Mouse (Mus musculus): ENCODE measurements around the gene Aqp3. TPM values are rescaled to one million over a fixed set of nuclear protein-coding genes. Genes with fewer than 3 reads are reported as not detected.

Aqp3 gene
- polyA plus RNA-seq, 1 experiment from 2014 or later, result 20.0 TPM

DNA sequence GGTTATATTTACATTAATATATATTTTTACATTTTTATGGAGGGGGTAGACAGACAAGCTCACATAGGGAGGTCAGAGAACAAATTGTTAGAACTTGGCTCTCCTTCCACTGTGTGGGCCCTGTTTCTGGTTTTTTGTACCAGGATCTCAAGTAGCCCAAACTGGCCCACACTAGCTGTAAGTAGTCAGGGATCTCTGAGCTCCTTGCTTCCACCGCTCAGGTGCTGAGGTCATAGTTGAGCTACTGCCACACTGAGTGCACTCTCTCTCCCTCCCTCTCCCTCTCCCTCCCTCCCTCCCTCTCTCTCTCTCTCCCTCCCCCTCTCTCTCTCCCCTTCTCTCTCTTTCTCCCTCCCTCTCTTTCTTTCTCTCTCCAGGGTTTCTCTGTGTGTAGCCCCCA is 41.7 kb downstream of the Aqp3 start:
- Histone ChIP-seq H3K9me3 (no peaks in the 10 kb centered on the region), H3K27me3 (no peaks in the 10 kb centered on the region), H3K27ac (no peak overlapping the region), H3K36me3 (no peaks in the 10 kb centered on the region), H3K9ac (no peak overlapping the region), H3K4me3 (no peak overlapping the region), H3K4me2 (no peak overlapping the region), H3K4me1 (peaks cover 10% of the 10 kb centered on the region)
- ATAC-seq (ENCODE audit: insufficient number of reproducible peaks, insufficient read depth, low FRiP score, low TSS enrichment, low read depth), result no peak
- 50% methylated on average over 1 of the region's 1 CpGs for WGBS

DNA sequence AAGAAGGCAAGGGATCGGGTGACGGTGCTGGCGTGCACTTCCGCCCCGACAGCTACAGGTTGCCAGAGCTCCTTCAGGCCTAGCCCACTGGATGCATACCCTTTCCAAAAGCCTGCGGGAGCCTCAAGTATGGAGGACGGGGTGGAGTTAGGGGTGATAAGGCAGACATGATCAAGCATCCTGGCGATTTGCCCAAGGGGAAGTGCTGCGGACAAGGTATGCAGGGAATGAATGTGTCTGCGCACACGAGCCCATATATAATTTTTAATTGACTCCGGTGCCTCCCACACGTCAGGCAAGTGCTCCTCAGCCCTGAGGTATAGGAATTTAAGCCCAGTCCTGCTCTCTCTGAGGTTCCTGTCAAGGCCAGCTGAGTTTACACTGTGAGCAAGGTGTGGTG is 42.9 kb downstream of the Aqp3 start:
- Histone ChIP-seq H3K4me3 (no peak overlapping the region), H3K27me3 (no peaks in the 10 kb centered on the region), H3K27ac (no peak overlapping the region), H3K9me3 (no peaks in the 10 kb centered on the region), H3K4me1 (peaks cover 10% of the 10 kb centered on the region), H3K4me2 (no peak overlapping the region), H3K36me3 (no peaks in the 10 kb centered on the region), H3K9ac (no peak overlapping the region)
- 53% methylated on average over 13 of the region's 13 CpGs for WGBS
- peak; percentile 44 for ATAC-seq (ENCODE audit: insufficient number of reproducible peaks, insufficient read depth, low FRiP score, low TSS enrichment, low read depth)

- ATAC-seq (ENCODE audit: insufficient number of reproducible peaks, insufficient read depth, low FRiP score, low TSS enrichment, low read depth), result no peak
- Histone ChIP-seq H3K9ac (no peak overlapping the region), H3K27ac (no peak overlapping the region), H3K27me3 (no peaks in the 10 kb centered on the region), H3K4me1 (peaks cover 21% of the 10 kb centered on the region), H3K36me3 (no peaks in the 10 kb centered on the region), H3K9me3 (no peaks in the 10 kb centered on the region), H3K4me3 (no peak overlapping the region), H3K4me2 (no peak overlapping the region)
- WGBS, result 72% methylated on average over 7 of the region's 7 CpGs
Measured at GRCm38 (mm10) chr4:41051781-41052180, 46.2 kb downstream of the Aqp3 start.

DNA sequence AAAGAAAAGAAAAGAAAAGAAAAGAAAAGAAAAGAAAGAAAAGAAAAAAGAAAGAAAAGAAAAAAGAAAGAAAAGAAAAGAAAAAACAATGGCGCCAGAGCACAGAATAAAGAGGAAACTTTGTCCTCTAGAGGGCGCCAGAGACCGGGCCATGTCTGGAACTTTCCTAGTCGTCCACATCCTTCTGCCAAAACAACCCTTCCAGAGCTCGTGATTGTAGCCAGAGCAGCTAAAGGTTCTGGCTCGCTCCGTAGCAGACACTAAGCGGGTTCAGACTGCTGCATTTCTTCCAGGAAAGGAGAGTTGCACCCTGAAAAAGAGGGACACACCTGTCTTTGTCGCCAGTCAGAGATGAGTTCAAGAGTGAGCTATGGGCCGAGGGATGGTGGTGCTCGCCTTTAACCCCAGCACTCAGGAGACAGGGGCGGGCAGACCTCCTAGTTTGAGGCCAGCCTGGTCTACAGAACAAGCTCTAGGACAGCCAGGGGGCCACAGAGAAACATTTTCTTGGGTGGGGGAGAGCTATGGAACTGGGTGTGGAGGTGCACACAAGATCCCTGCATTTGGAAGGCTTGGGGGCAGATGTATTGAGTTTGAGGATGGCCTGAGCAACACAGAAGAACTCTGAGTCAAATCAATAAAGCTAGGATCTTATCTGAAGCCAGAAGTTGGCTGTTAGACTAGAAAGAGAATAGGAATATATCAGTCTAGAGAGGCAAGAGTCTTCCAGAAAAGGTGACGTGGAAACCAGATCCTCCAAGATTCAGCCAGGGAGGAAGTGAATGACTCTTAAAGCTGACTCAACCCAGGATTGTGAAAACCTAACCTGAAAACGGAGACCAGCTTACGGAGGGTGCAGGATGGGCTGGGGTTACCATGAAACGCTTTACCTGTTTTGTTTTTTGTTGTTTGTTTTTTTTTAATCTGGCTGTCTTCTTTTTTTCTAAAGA is 47.0 kb downstream of the Aqp3 start:
- peaks cover 19% of the 10 kb centered on the region for H3K4me1 ChIP-seq
- H3K9me3 ChIP-seq, result no peaks in the 10 kb centered on the region
- peak overlapping the region; percentile 58; the same call in 1 of the 2 replicates for H3K9ac ChIP-seq
- no peak for ATAC-seq (ENCODE audit: insufficient number of reproducible peaks, insufficient read depth, low FRiP score, low TSS enrichment, low read depth)
- H3K36me3 ChIP-seq, result no peaks in the 10 kb centered on the region
- peak overlapping the region; percentile 19; the same call in 1 of the 2 replicates for H3K4me3 ChIP-seq
- peak overlapping the region; percentile 39; the same call in 1 of the 2 replicates for H3K27ac ChIP-seq
- H3K27me3 ChIP-seq, result no peaks in the 10 kb centered on the region
- 32% methylated on average over 16 of the region's 16 CpGs for WGBS
- peak overlapping the region; percentile 47 for H3K4me2 ChIP-seq

GRCm38 (mm10) chr4:41048926-41049325 is 49.1 kb downstream of the Aqp3 start:
- H3K27ac ChIP-seq, result no peak overlapping the region
- WGBS, result 69% methylated on average over 2 of the region's 2 CpGs
- no peak overlapping the region for H3K4me3 ChIP-seq
- no peak for ATAC-seq (ENCODE audit: insufficient number of reproducible peaks, insufficient read depth, low FRiP score, low TSS enrichment, low read depth)
- no peaks in the 10 kb centered on the region for H3K27me3 ChIP-seq
- no peaks in the 10 kb centered on the region for H3K9me3 ChIP-seq
- H3K36me3 ChIP-seq, result no peaks in the 10 kb centered on the region
- no peak overlapping the region for H3K9ac ChIP-seq
- no peak overlapping the region for H3K4me2 ChIP-seq
- peaks cover 12% of the 10 kb centered on the region for H3K4me1 ChIP-seq

DNA sequence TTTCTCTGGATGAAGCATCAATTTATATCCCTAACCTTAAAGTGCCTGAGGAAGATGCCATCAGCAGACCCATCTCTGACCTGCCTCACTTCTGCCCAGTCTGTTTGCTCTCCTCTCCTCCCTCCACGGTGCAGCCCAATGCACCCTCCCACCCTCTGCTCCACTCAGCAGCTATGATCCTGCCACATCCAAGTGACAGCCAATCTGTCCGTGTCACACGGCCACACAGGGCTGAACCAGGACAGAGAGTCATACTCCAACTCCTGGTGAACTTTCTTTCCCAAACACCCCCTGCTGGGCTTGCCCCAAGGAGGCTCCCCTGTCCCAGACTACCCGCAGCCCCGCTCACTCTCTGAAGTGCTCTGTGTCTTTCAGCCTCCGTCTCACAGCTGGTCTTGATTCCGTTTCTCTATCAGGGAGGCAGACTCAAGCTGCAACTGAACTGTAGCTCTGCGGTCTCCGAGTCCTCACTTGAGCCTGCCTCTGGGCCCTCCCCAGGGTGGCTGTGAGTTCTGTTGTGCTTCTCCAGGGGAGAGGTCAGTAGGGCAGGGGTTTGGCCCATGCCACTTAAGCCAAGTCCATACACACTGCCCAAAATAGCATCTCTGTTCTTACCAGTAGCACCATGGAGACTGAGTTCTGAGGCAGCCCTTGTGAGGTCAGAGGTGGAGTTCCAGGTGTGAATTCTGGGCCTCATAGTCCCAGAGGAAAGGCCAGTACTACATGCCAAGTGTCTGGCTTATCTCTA is 50.3 kb downstream of the Aqp3 start, which contains the start of gene Aqp7:
Aqp7 (minus strand) TSS at position 616 of the 748 bp plus-strand sequence.
- 0 out of 2 replicates have a peak, but pooled peaks have one; percentile 9 for ATAC-seq (ENCODE audit: insufficient number of reproducible peaks, insufficient read depth, low FRiP score, low TSS enrichment, low read depth)
- H3K27me3 ChIP-seq, result no peaks in the 10 kb centered on the region
- H3K9me3 ChIP-seq, result no peaks in the 10 kb centered on the region
- H3K4me3 ChIP-seq, result no peak within 1 kb of the TSS
- peak within 1 kb of the TSS; percentile 5; the same call in 1 of the 2 replicates for H3K4me2 ChIP-seq
- H3K27ac ChIP-seq, result peak within 1 kb of the TSS; percentile 18; the same call in 1 of the 2 replicates
- WGBS, result 13% methylated on average over 9 of the region's 9 CpGs
- H3K36me3 ChIP-seq, result no peaks in the 10 kb centered on the region
- peaks cover 12% of the 10 kb centered on the region for H3K4me1 ChIP-seq
- peak within 1 kb of the TSS; percentile 51 for H3K9ac ChIP-seq

GRCm38 (mm10) chr4:41046254-41046795 is 51.7 kb downstream of the Aqp3 start:
- Histone ChIP-seq H3K36me3 (no peaks in the 10 kb centered on the region), H3K4me1 (peaks cover 12% of the 10 kb centered on the region), H3K27me3 (no peaks in the 10 kb centered on the region), H3K4me2 (no peak overlapping the region), H3K4me3 (no peak overlapping the region), H3K9me3 (no peaks in the 10 kb centered on the region), H3K27ac (no peak overlapping the region), H3K9ac (no peak overlapping the region)
- WGBS, result 84% methylated on average over 13 of the region's 13 CpGs
- no peak for ATAC-seq (ENCODE audit: insufficient number of reproducible peaks, insufficient read depth, low FRiP score, low TSS enrichment, low read depth)

- Histone ChIP-seq H3K4me1 (peaks cover 12% of the 10 kb centered on the region), H3K9me3 (no peaks in the 10 kb centered on the region), H3K36me3 (no peaks in the 10 kb centered on the region), H3K4me2 (no peak overlapping the region), H3K27me3 (no peaks in the 10 kb centered on the region), H3K27ac (no peak overlapping the region), H3K9ac (no peak overlapping the region), H3K4me3 (no peak overlapping the region)
- ATAC-seq (ENCODE audit: insufficient number of reproducible peaks, insufficient read depth, low FRiP score, low TSS enrichment, low read depth), result no peak
- WGBS, result 86% methylated on average over 3 of the region's 3 CpGs
Measured at GRCm38 (mm10) chr4:41045288-41045687, 52.7 kb downstream of the Aqp3 start.

- WGBS, result 77% methylated on average over 5 of the region's 5 CpGs
- ATAC-seq (ENCODE audit: insufficient number of reproducible peaks, insufficient read depth, low FRiP score, low TSS enrichment, low read depth), result no peak
- H3K27ac ChIP-seq, result no peak overlapping the region
- H3K4me3 ChIP-seq, result no peak overlapping the region
- H3K4me2 ChIP-seq, result no peak overlapping the region
- H3K4me1 ChIP-seq, result peaks cover 12% of the 10 kb centered on the region
- H3K36me3 ChIP-seq, result no peaks in the 10 kb centered on the region
- H3K27me3 ChIP-seq, result no peaks in the 10 kb centered on the region
- no peak overlapping the region for H3K9ac ChIP-seq
- H3K9me3 ChIP-seq, result no peaks in the 10 kb centered on the region
Measured at GRCm38 (mm10) chr4:41043961-41044360, 54.0 kb downstream of the Aqp3 start.

- no peak overlapping the region for H3K27ac ChIP-seq
- H3K27me3 ChIP-seq, result no peaks in the 10 kb centered on the region
- 80% methylated on average over 12 of the region's 12 CpGs for WGBS
- no peaks in the 10 kb centered on the region for H3K9me3 ChIP-seq
- H3K4me1 ChIP-seq, result peaks cover 6% of the 10 kb centered on the region
- H3K4me3 ChIP-seq, result no peak overlapping the region
- ATAC-seq (ENCODE audit: insufficient number of reproducible peaks, insufficient read depth, low FRiP score, low TSS enrichment, low read depth), result no peak
- no peak overlapping the region for H3K9ac ChIP-seq
- H3K36me3 ChIP-seq, result no peaks in the 10 kb centered on the region
- H3K4me2 ChIP-seq, result no peak overlapping the region
Measured at GRCm38 (mm10) chr4:41042880-41043279, 55.1 kb downstream of the Aqp3 start.
